Mouse (Mus musculus): Measurements from ENCODE around the gene Otos. TPM values are rescaled to one million over a fixed set of nuclear protein-coding genes. Genes with fewer than 3 reads are reported as not detected.
A peak's percentile ranks its signal among the peaks of the same experiment; 100 is the strongest.

The Otos gene
- polyA plus RNA-seq (2015; fragmentation: Nextera tagmentation; extraction: Ambion mirVana): 0.26 and 0.54 TPM in 2 replicates

DNA sequence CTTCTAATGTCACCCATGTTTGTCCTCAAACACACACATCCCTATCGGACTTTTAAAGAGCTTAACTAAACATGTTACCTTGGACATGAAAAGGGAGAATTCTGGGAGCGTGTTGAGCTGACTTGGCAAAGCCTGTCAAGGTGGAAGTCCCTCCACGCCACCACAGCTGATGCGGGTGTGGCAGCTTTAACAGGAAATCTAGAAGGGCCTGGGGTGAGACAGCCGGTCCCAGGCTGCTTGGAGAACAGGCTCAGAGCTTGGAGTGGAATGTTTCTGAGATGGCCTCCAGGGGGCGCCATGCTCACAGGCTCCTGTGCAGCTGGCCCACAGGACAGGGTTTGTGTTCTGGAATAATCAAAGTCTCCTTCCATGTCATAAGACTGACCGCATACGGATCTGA is at the start of gene Otos:
Gene Otos, minus strand, starts transcription at position 169 of the 400 bp plus-strand sequence.
- Histone ChIP-seq H3K27ac (replicated peaks) (no peak within 1 kb of the TSS), H3K4me2 (peak within 1 kb of the TSS; percentile 30; the same call in 1 of the 2 replicates), H3K36me3 (no peaks in the 10 kb centered on the region), H3K9me3 (no peaks in the 10 kb centered on the region), H3K9ac (no peak within 1 kb of the TSS), H3K4me3 (no peak within 1 kb of the TSS), H3K27me3 (no peaks in the 10 kb centered on the region), H3K4me1 (replicated peaks) (peaks cover 6% of the 10 kb centered on the region)
- WGBS: 27% methylated on average over 8 of the region's 8 CpGs
- peak; percentile 57 for ATAC-seq (ENCODE audit: low FRiP score, low read depth)

DNA sequence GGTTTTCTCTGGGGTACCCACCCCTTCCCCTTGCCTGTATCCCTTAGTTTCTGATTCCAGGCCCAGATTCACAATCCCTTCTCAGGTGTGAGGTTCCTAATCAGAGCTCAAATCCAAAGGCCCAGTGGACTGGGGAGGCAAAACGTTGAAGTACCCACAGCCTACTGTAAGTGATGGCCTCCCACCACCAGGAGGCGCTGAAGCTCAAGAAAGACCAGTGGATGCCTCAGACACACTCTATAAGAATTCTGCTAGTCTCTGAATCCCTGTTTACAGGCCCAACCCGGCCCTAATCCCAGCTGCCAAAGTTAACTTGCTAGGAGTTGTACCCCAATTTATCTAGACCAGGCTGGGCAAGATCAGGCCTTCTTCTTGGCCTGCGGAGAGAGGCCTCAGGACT is 48.2 kb upstream of the Otos start:
- no peaks in the 10 kb centered on the region for H3K36me3 ChIP-seq
- no peaks in the 10 kb centered on the region for H3K9me3 ChIP-seq
- no peak for ATAC-seq (ENCODE audit: low FRiP score, low read depth)
- peaks cover 14% of the 10 kb centered on the region for H3K4me1 ChIP-seq (replicated peaks)
- H3K27ac ChIP-seq (replicated peaks): no peak overlapping the region
- H3K27me3 ChIP-seq: no peaks in the 10 kb centered on the region
- 29% methylated on average over 4 of the region's 4 CpGs for WGBS
- H3K9ac ChIP-seq: no peak overlapping the region
- no peak overlapping the region for H3K4me2 ChIP-seq
- no peak overlapping the region for H3K4me3 ChIP-seq

DNA sequence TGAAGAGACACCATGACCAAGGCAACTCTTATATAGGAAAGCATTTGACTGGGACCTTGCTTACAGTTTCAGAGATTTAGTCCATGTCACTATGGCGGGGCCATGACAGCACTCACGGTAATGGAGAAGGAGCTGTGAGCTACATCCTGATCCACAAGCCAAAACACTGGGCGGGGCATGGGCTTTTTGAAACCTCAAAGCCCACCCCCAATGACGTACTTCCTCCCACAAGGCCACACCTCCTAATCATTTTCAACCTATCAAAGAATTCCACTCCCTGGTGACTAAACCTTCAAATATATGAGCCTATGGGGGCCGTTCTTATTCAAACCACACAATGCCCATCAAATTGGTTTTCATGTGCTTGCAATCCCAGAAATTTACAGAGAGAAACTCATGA is 47.1 kb upstream of the Otos start:
- no peak overlapping the region for H3K27ac ChIP-seq (replicated peaks)
- H3K4me3 ChIP-seq: no peak overlapping the region
- H3K36me3 ChIP-seq: no peaks in the 10 kb centered on the region
- H3K9ac ChIP-seq: no peak overlapping the region
- H3K27me3 ChIP-seq: no peaks in the 10 kb centered on the region
- ATAC-seq (ENCODE audit: low FRiP score, low read depth): no peak
- 89% methylated on average over 5 of the region's 5 CpGs for WGBS
- no peaks in the 10 kb centered on the region for H3K9me3 ChIP-seq
- peaks cover 14% of the 10 kb centered on the region for H3K4me1 ChIP-seq (replicated peaks)
- H3K4me2 ChIP-seq: no peak overlapping the region

DNA sequence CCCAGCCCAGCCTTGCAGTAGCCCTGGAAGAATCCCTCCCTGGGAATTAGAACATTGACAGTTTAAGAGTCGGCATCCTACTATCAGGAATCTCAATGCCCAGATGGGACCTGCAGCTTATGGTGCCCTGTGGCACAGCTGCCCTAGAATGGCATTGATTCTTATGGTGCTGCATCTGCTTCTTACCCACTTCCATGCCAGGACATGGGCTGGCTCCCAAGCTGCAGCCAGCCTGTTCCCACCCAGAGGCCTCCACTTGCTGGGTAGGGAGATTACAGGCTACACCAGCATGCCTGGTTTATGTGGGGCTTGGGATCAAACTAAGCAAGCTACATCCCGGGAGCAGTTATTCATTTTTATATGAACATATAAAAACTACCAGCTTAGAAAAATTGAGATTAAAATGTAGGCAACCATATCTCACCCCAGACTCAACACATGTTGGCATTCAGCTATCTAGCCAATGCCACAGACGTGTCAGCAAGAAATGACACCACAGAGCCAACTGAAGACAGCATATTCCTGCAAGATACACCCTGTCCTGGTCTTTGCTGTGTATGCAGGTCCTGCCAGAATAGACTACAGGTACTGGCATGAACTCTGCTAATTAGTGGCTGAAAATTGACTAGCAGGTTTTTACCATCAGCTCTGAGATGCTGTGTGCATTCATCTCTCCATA is 42.7 kb upstream of the Otos start:
- Histone ChIP-seq H3K4me1 (replicated peaks) (no peaks in the 10 kb centered on the region), H3K9ac (no peak overlapping the region), H3K9me3 (no peaks in the 10 kb centered on the region), H3K27me3 (no peaks in the 10 kb centered on the region), H3K4me3 (no peak overlapping the region), H3K4me2 (no peak overlapping the region), H3K36me3 (no peaks in the 10 kb centered on the region), H3K27ac (replicated peaks) (no peak overlapping the region)
- no peak for ATAC-seq (ENCODE audit: low FRiP score, low read depth)
- WGBS: 78% methylated on average over 3 of the region's 3 CpGs

DNA sequence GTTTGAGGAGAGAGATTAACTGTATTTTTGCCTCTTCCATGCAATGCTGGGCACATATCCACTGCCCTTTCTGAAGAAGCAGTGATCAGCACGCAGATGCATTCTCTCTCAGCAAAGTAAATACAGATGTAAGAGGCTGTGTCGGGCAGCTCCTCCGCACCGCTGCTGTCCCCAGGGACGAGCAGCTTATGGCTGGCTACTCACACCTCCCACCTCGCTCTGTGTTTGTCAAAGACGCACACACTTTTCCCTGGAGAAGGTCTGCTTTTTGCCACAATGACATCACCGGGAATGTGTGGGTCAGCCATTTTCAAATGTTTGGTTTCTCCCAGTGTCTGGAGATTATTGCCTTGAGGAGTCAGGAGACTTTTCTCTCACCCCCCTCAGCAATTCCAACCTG is 38.4 kb upstream of the Otos start:
- no peak overlapping the region for H3K27ac ChIP-seq (replicated peaks)
- 53% methylated on average over 8 of the region's 8 CpGs for WGBS
- H3K9me3 ChIP-seq: no peaks in the 10 kb centered on the region
- no peaks in the 10 kb centered on the region for H3K36me3 ChIP-seq
- H3K4me2 ChIP-seq: no peak overlapping the region
- no peak overlapping the region for H3K9ac ChIP-seq
- no peaks in the 10 kb centered on the region for H3K27me3 ChIP-seq
- no peaks in the 10 kb centered on the region for H3K4me1 ChIP-seq (replicated peaks)
- no peak overlapping the region for H3K4me3 ChIP-seq
- no peak for ATAC-seq (ENCODE audit: low FRiP score, low read depth)

DNA sequence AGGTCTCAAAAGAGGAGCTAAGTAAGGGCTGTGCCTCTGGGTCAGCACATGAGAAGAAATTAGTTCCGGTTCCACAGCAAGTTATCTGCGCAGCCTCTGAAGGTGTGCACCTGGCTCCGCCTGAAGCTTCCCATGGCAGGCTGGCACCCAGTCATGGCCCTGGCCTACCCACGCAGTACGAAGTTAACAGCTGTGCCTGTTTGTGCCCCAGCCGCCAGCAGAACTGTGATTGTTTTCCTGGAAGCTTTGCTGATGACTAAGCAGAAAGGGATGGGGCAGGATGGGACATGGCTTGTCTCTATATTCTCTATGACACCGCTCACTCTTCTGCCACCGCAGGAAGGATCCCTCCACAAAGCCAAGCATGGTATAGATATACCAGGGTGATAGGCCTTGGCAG is 34.5 kb upstream of the Otos start:
- H3K36me3 ChIP-seq: no peaks in the 10 kb centered on the region
- peaks cover 10% of the 10 kb centered on the region for H3K4me1 ChIP-seq (replicated peaks)
- no peak overlapping the region for H3K27ac ChIP-seq (replicated peaks)
- 90% methylated on average over 8 of the region's 8 CpGs for WGBS
- no peak overlapping the region for H3K4me3 ChIP-seq
- no peak overlapping the region for H3K9ac ChIP-seq
- H3K9me3 ChIP-seq: no peaks in the 10 kb centered on the region
- H3K27me3 ChIP-seq: no peaks in the 10 kb centered on the region
- no peak overlapping the region for H3K4me2 ChIP-seq
- no peak for ATAC-seq (ENCODE audit: low FRiP score, low read depth)

DNA sequence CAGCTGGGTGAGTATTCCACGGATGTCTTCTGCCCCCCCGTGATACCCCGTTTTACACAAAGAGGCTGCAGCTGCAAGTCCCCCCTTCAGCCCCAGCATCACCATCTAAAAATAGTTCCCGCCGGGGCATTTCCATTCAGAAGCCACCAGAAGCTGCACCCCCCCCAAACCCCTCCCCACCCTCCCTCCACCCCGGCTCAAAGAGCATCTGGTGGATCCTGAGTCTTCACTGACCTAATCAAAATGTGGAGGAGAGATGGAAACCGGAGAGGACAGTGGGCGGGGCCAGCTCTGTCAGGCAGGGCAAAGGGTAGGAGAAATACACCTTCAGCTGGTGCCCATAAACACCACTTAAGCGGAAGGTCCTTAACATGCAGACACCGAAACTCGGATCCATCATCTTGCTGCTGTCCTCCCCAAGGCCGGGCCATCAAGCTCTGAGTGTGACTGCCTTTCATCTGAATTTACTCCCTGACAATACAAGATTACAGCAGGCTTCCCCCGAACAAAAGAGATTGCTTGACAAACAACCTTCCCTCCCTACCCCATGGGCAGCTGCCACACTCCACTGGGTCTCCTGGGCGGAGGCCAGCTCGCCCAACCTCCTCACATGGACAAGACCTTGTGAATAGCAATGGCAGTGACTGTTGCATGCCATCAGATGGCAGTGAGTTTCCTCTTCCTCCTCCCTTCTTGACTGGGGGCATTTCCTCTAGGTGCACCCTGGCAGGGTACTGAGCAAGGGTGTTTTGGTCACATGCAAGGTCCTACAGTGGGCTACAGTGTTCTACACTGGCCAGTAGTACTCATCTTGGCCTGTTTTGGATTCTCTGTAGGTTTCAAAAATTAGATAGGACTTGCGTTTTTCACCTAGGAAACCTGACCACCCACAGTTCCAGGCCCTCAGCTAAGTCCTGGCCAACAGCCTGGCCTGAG is 32.3 kb upstream of the Otos start:
- no peak overlapping the region for H3K4me3 ChIP-seq
- H3K36me3 ChIP-seq: no peaks in the 10 kb centered on the region
- H3K27ac ChIP-seq (replicated peaks): no peak overlapping the region
- H3K4me1 ChIP-seq (replicated peaks): peaks cover 10% of the 10 kb centered on the region
- no peak overlapping the region for H3K9ac ChIP-seq
- WGBS: 21% methylated on average over 16 of the region's 16 CpGs
- H3K4me2 ChIP-seq: peak overlapping the region; percentile 9; the same call in 1 of the 2 replicates
- H3K9me3 ChIP-seq: no peaks in the 10 kb centered on the region
- ATAC-seq (ENCODE audit: low FRiP score, low read depth): peak; percentile 69
- no peaks in the 10 kb centered on the region for H3K27me3 ChIP-seq

DNA sequence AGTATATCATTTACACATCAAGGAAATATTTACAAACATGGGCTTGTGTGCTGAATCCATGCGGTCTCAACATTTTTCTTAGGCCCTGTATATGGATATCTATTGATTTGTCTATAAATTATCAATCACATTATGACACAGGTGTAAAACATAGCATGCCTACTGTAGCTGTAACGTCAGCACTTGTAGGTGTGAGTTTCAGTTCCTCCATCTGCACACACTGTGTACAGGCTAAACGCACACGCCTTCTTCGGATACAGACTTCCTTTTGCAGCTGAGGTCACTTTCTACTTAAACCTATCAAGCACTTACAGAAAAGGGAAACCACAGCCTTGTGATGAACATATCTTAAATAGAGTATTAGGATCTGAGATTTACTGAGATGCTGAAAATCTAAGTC is 30.1 kb upstream of the Otos start:
- no peak overlapping the region for H3K4me3 ChIP-seq
- no peaks in the 10 kb centered on the region for H3K27me3 ChIP-seq
- no peak overlapping the region for H3K9ac ChIP-seq
- no peaks in the 10 kb centered on the region for H3K36me3 ChIP-seq
- H3K27ac ChIP-seq (replicated peaks): no peak overlapping the region
- peaks cover 10% of the 10 kb centered on the region for H3K4me1 ChIP-seq (replicated peaks)
- no peak overlapping the region for H3K4me2 ChIP-seq
- ATAC-seq (ENCODE audit: low FRiP score, low read depth): no peak
- 86% methylated on average over 5 of the region's 5 CpGs for WGBS
- no peaks in the 10 kb centered on the region for H3K9me3 ChIP-seq

DNA sequence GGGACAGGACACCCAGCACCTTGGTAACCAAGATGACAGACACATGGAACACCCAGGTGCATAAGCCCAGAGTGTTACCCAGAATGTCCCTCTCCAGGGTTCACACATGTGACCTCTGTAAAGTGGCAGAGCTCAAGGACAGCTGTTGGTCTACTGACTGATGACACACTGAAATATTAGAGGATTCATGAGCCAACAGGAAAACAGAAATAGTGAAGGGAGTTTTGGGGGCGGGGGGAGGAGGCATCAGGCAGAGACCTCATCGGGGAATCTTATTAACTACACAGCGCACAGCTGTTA is 28.0 kb upstream of the Otos start:
- H3K27me3 ChIP-seq: no peaks in the 10 kb centered on the region
- WGBS: 68% methylated on average over 3 of the region's 3 CpGs
- no peak overlapping the region for H3K9ac ChIP-seq
- no peak overlapping the region for H3K27ac ChIP-seq (replicated peaks)
- no peaks in the 10 kb centered on the region for H3K9me3 ChIP-seq
- no peaks in the 10 kb centered on the region for H3K36me3 ChIP-seq
- no peak overlapping the region for H3K4me3 ChIP-seq
- peaks cover 10% of the 10 kb centered on the region for H3K4me1 ChIP-seq (replicated peaks)
- no peak overlapping the region for H3K4me2 ChIP-seq
- no peak for ATAC-seq (ENCODE audit: low FRiP score, low read depth)

DNA sequence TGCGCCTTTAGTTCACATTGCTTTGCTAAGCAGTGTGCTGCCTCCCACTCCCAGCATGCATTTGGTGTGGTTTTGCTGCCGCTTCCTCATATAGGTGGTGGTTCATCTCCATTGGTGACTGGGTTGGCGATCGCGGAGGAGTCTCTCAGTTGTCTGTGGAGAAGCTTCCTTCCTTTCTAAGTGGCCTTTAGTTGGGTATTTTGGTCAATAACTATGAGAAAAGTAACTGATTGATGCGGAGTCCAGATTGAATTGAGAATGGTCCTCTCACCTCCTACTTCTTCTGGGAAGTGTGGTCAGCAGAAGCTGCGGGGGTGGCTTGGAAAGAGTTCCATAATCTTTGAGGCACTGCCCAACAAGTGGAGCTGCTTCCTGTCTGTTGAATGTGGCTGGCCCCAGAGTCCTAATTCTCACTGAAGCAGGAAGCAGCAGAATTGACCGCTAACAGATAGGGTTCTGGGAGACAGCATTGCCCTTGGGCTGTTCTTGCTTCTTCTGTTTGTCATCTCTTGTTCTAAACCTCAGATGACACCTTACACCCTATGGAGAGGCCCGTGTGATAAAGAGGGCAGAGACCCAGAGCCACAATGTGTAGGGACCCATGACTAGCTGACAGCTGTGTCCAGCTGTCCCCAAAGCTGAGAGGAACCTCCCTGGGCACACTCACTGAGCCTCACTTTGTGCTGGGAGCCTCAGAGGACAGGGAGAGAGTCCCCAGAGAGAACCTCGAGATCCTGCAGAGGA is 27.5 kb upstream of the Otos start:
- ATAC-seq (ENCODE audit: low FRiP score, low read depth): no peak
- no peaks in the 10 kb centered on the region for H3K9me3 ChIP-seq
- no peak overlapping the region for H3K4me3 ChIP-seq
- H3K9ac ChIP-seq: no peak overlapping the region
- no peak overlapping the region for H3K4me2 ChIP-seq
- H3K36me3 ChIP-seq: no peaks in the 10 kb centered on the region
- H3K27me3 ChIP-seq: no peaks in the 10 kb centered on the region
- WGBS: 89% methylated on average over 10 of the region's 10 CpGs
- peaks cover 10% of the 10 kb centered on the region for H3K4me1 ChIP-seq (replicated peaks)
- H3K27ac ChIP-seq (replicated peaks): no peak overlapping the region

DNA sequence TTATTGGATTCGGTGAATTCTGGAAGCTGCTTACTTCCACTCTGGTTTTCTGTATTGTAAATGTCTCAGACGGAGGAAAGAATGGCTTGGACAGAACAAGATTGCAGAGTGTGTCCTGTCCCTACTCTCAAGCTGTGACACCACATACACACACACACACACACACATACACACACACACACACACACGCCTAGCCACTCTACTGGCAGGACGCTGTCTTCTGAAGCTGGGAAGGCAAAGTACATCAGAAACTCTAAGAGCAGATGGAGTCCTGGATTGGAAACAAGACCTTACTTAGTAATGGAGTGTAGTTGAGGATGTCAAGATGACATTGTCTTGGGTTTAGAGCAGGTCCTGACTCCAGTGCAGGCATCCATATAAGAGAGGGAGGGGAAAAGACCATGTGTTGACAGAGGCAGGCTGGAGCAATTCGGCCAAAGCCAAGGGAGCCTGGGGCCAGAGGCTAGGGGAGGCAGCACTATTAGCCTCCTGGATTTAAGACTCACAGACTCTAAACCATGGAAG is 24.7 kb upstream of the Otos start:
- Histone ChIP-seq H3K4me1 (replicated peaks) (no peaks in the 10 kb centered on the region), H3K9ac (no peak overlapping the region), H3K4me3 (no peak overlapping the region), H3K36me3 (no peaks in the 10 kb centered on the region), H3K9me3 (no peaks in the 10 kb centered on the region), H3K27ac (replicated peaks) (no peak overlapping the region), H3K4me2 (no peak overlapping the region), H3K27me3 (no peaks in the 10 kb centered on the region)
- 87% methylated on average over 5 of the region's 5 CpGs for WGBS
- ATAC-seq (ENCODE audit: low FRiP score, low read depth): no peak

DNA sequence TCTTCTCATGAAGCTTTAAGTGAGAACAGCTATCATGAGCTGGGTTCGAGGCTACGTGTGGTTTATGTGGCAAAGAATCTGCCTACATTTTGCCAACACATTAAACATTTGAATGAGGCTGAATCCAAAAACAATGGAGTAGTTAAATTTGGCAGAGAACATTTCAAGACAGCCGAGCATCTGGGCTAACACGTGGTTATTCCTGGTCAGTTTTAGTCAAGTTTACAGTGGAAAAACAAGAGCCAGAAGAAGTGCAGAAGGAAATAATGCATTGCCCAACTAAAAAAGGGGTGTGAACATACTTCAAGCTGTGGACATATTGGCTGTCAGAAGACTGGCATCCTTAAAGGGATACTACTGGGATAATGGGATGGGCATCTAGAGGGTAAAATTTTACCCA is 22.7 kb upstream of the Otos start:
- WGBS: 83% methylated on average over 4 of the region's 4 CpGs
- no peak for ATAC-seq (ENCODE audit: low FRiP score, low read depth)
- no peak overlapping the region for H3K27ac ChIP-seq (replicated peaks)
- H3K4me3 ChIP-seq: no peak overlapping the region
- no peaks in the 10 kb centered on the region for H3K27me3 ChIP-seq
- no peaks in the 10 kb centered on the region for H3K9me3 ChIP-seq
- no peak overlapping the region for H3K9ac ChIP-seq
- H3K4me1 ChIP-seq (replicated peaks): no peaks in the 10 kb centered on the region
- no peaks in the 10 kb centered on the region for H3K36me3 ChIP-seq
- no peak overlapping the region for H3K4me2 ChIP-seq
